ENCODE assay signal across 22 mouse cellular contexts in genomic region chr7:133985648-133986047, GRCm38 (mm10).
DNase-seq lines count a peak whose midpoint lies in the region; ATAC-seq and TF ChIP-seq lines count a peak whose summit lies in the region.
"Had no signal": no experiment of that assay in that cellular context is flagged by ENCODE, and none has a peak within 500 bp of the region (broad histone marks: within the 10 kb centered on the region; RNA-seq: fewer than 3 reads in every experiment).

No protein-coding gene starts in this region.

- no peaks in the 10 kb centered on the region for H3K4me1 ChIP-seq in lung, postnatal 0 days (ENCODE audit: insufficient read depth, low read depth, low read length)
- H3K4me1 ChIP-seq in midbrain, embryonic 13.5 days (replicated peaks) = no peaks in the 10 kb centered on the region
- H3K4me1 ChIP-seq: forebrain, embryonic 10.5 days; forebrain, embryonic 15.5 days; hindbrain, embryonic 10.5 days had no signal

- no peaks in the 10 kb centered on the region for H3K27me3 ChIP-seq in lung, postnatal 0 days (replicated peaks; ENCODE audit: insufficient read depth, low read length)
- no peaks in the 10 kb centered on the region for H3K27me3 ChIP-seq in midbrain, embryonic 13.5 days
- H3K27me3 ChIP-seq: embryonic facial prominence, embryonic 15.5 days; forebrain, embryonic 15.5 days; heart, embryonic 12.5 days; hindbrain, embryonic 15.5 days had no signal

- no peak overlapping the region for H3K27ac ChIP-seq in lung, postnatal 0 days (ENCODE audit: low read length)
- no peak overlapping the region for H3K27ac ChIP-seq in midbrain, embryonic 13.5 days
- H3K27ac ChIP-seq: embryonic facial prominence, embryonic 15.5 days; forebrain, embryonic 10.5 days; forebrain, embryonic 15.5 days; hindbrain, embryonic 10.5 days; hindbrain, embryonic 15.5 days had no signal

- no peak for TF ChIP-seq CTCF in lung, postnatal 0 days (IDR thresholded peaks at IDR 0.05)

- H3K9me3 ChIP-seq in lung, postnatal 0 days (ENCODE audit: low read length) = no peaks in the 10 kb centered on the region
- H3K9me3 ChIP-seq in midbrain, embryonic 13.5 days = no peaks in the 10 kb centered on the region
- H3K9me3 ChIP-seq: embryonic facial prominence, embryonic 15.5 days; forebrain, embryonic 10.5 days; forebrain, embryonic 15.5 days; heart, embryonic 12.5 days; hindbrain, embryonic 10.5 days; hindbrain, embryonic 15.5 days had no signal

- no peak overlapping the region for H3K4me2 ChIP-seq in lung, postnatal 0 days (replicated peaks; ENCODE audit: low read depth, low read length)
- H3K4me2 ChIP-seq in midbrain, embryonic 13.5 days (replicated peaks) = no peak overlapping the region
- H3K4me2 ChIP-seq: embryonic facial prominence, embryonic 15.5 days; forebrain, embryonic 15.5 days; heart, embryonic 12.5 days; hindbrain, embryonic 15.5 days had no signal

- ATAC-seq in lung, postnatal 0 days = no peak
- peak; percentile 45; the same call in 1 of the 2 replicates for ATAC-seq in megakaryocyte, adult 5-6 weeks (ENCODE audit: poor library complexity, severe bottlenecking)
- no peak for ATAC-seq in cerebellum, adult (ENCODE audit: insufficient number of reproducible peaks, low FRiP score, low TSS enrichment)
- ATAC-seq in midbrain, embryonic 13.5 days = no peak
- ATAC-seq: activated CD4-positive, CD25-positive, alpha-beta regulatory T cell, adult 4 months; CD4-positive, CD25-positive, alpha-beta regulatory T cell, adult 4 months; forebrain, embryonic 15.5 days; intestine, embryonic 16.5 days had no signal

- WGBS in lung, postnatal 0 days = 61% methylated on average over 1 of the region's 1 CpGs
- WGBS in midbrain, embryonic 13.5 days = 85% methylated on average over 1 of the region's 1 CpGs

- H3K36me3 ChIP-seq in lung, postnatal 0 days (ENCODE audit: insufficient read depth, low read length) = no peaks in the 10 kb centered on the region
- H3K36me3 ChIP-seq in midbrain, embryonic 13.5 days = no peaks in the 10 kb centered on the region
- H3K36me3 ChIP-seq: embryonic facial prominence, embryonic 15.5 days; forebrain, embryonic 10.5 days; forebrain, embryonic 15.5 days; G1E; hindbrain, embryonic 10.5 days; hindbrain, embryonic 15.5 days had no signal

- H3K4me3 ChIP-seq in lung, postnatal 0 days (ENCODE audit: low read depth, low read length) = no peak overlapping the region
- H3K4me3 ChIP-seq in midbrain, embryonic 13.5 days (replicated peaks) = no peak overlapping the region
- H3K4me3 ChIP-seq: embryonic facial prominence, embryonic 15.5 days; erythroblast, embryonic 14.5 days; forebrain, embryonic 10.5 days; forebrain, embryonic 15.5 days; heart, embryonic 12.5 days; hindbrain, embryonic 10.5 days; hindbrain, embryonic 15.5 days had no signal

- no peak for TF ChIP-seq EP300 in lung, postnatal 0 days (IDR thresholded peaks at IDR 0.05)

- no peak overlapping the region for H3K9ac ChIP-seq in lung, postnatal 0 days (replicated peaks; ENCODE audit: low read depth)
- no peak overlapping the region for H3K9ac ChIP-seq in midbrain, embryonic 13.5 days (replicated peaks)
- H3K9ac ChIP-seq: embryonic facial prominence, embryonic 15.5 days; forebrain, embryonic 15.5 days; heart, embryonic 12.5 days; hindbrain, embryonic 15.5 days had no signal

- DNase-seq in lung, postnatal 0 days (ENCODE audit: low spot score) = peak; percentile 33
- DNase-seq in lung, postnatal 10 days = no peak
- peak; percentile 38 for DNase-seq in adipocyte (ENCODE audit: low spot score)
- no peak for DNase-seq in frontal cortex, postnatal 36 days (ENCODE audit: low spot score in 2 of 2)
- DNase-seq: adrenal gland, adult 2 months; adrenal gland, postnatal 25 days; cerebellum, adult 2 months; gastrocnemius, postnatal 14 days had no signal

Comparison
In these comparisons a context has a peak if more than half of its experiments do, and no peak if none do; other contexts are left out.
1. DNase-seq: peak in lung, postnatal 0 days (single experiment) and adipocyte (single experiment); none in lung, postnatal 10 days (single experiment) and frontal cortex, postnatal 36 days (0 of 2).